Mouse (Mus musculus): ENCODE data around the gene Ak2. TPM values are rescaled to one million over a fixed set of nuclear protein-coding genes. Genes with fewer than 3 reads are reported as not detected.
A peak's percentile ranks its signal among the peaks of the same experiment; 100 is the strongest.

Gene Ak2
- 200 and 217 TPM in 2 replicates for polyA plus RNA-seq (2015; fragmentation: Nextera tagmentation; extraction: Ambion mirVana)

DNA sequence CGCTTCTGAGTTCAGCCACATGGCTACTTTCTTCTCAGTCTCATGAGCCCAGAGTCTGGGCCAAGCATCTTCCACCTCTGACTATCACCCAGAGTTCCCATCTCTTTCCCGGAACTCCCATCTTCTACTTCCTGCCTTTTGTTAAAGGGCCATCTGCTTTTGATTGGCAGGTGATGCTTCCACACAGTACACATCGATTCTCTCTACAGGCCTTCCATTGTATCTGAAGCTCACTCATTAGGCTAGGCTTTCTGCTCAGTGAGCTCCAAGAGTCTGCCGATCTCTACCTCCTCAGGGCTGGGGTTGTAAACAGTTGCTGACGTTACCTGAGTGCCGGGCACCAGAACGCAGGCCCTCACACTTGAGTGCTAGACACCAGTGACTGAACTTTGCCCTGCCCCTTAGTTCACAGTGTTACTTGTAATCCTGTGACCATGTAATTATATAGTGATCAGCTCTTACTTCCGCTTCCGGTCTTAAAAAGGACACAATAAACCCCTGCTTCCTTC is at the start of gene Ak2:
Ak2 (plus strand) TSS at position 459 of the 509 bp plus-strand sequence.
- ATAC-seq (ENCODE audit: insufficient read depth, low FRiP score, low read depth): no peak
- H3K4me2 ChIP-seq: peak within 1 kb of the TSS; percentile 27; the same call in 1 of the 2 replicates
- no peaks in the 10 kb centered on the region for H3K27me3 ChIP-seq (replicated peaks)
- 91% methylated on average over 9 of the region's 9 CpGs for WGBS
- H3K27ac ChIP-seq: no peak within 1 kb of the TSS
- no peak within 1 kb of the TSS for H3K9ac ChIP-seq
- no peak within 1 kb of the TSS for H3K4me3 ChIP-seq (replicated peaks)
- no peaks in the 10 kb centered on the region for H3K9me3 ChIP-seq
- H3K4me1 ChIP-seq: peaks cover 15% of the 10 kb centered on the region; the same call in 1 of the 2 replicates
- H3K36me3 ChIP-seq: no peaks in the 10 kb centered on the region

- H3K9ac ChIP-seq: no peak overlapping the region
- 58% methylated on average over 3 of the region's 3 CpGs for WGBS
- H3K9me3 ChIP-seq: no peaks in the 10 kb centered on the region
- no peak overlapping the region for H3K27ac ChIP-seq
- no peak overlapping the region for H3K4me2 ChIP-seq
- H3K27me3 ChIP-seq (replicated peaks): no peaks in the 10 kb centered on the region
- no peaks in the 10 kb centered on the region for H3K36me3 ChIP-seq
- ATAC-seq (ENCODE audit: insufficient read depth, low FRiP score, low read depth): no peak
- H3K4me3 ChIP-seq (replicated peaks): no peak overlapping the region
- no peaks in the 10 kb centered on the region for H3K4me1 ChIP-seq
Measured at GRCm38 (mm10) chr4:128942346-128942745, 49.4 kb upstream of the Ak2 start.

GRCm38 (mm10) chr4:128946736-128947135 is 45.0 kb upstream of the Ak2 start:
- Histone ChIP-seq H3K27me3 (replicated peaks) (no peaks in the 10 kb centered on the region), H3K36me3 (no peaks in the 10 kb centered on the region), H3K4me3 (replicated peaks) (no peak overlapping the region), H3K9me3 (no peaks in the 10 kb centered on the region), H3K4me1 (no peaks in the 10 kb centered on the region), H3K4me2 (no peak overlapping the region), H3K27ac (no peak overlapping the region), H3K9ac (no peak overlapping the region)
- WGBS: 82% methylated on average over 9 of the region's 9 CpGs
- ATAC-seq (ENCODE audit: insufficient read depth, low FRiP score, low read depth): no peak

- no peaks in the 10 kb centered on the region for H3K4me1 ChIP-seq
- no peaks in the 10 kb centered on the region for H3K9me3 ChIP-seq
- no peak for ATAC-seq (ENCODE audit: insufficient read depth, low FRiP score, low read depth)
- no peaks in the 10 kb centered on the region for H3K36me3 ChIP-seq
- H3K4me2 ChIP-seq: peak overlapping the region; percentile 34
- no peak overlapping the region for H3K4me3 ChIP-seq (replicated peaks)
- no peak overlapping the region for H3K9ac ChIP-seq
- no peaks in the 10 kb centered on the region for H3K27me3 ChIP-seq (replicated peaks)
- no peak overlapping the region for H3K27ac ChIP-seq
- WGBS: 13% methylated on average over 18 of the region's 18 CpGs
Measured at GRCm38 (mm10) chr4:128947326-128947933, 44.3 kb upstream of the Ak2 start.

- no peaks in the 10 kb centered on the region for H3K36me3 ChIP-seq
- WGBS: 41% methylated on average over 6 of the region's 6 CpGs
- no peak overlapping the region for H3K4me2 ChIP-seq
- H3K4me1 ChIP-seq: no peaks in the 10 kb centered on the region
- H3K27ac ChIP-seq: no peak overlapping the region
- H3K9ac ChIP-seq: no peak overlapping the region
- H3K4me3 ChIP-seq (replicated peaks): no peak overlapping the region
- H3K9me3 ChIP-seq: no peaks in the 10 kb centered on the region
- no peak for ATAC-seq (ENCODE audit: insufficient read depth, low FRiP score, low read depth)
- H3K27me3 ChIP-seq (replicated peaks): no peaks in the 10 kb centered on the region
Measured at GRCm38 (mm10) chr4:128948137-128948674, 43.6 kb upstream of the Ak2 start.

DNA sequence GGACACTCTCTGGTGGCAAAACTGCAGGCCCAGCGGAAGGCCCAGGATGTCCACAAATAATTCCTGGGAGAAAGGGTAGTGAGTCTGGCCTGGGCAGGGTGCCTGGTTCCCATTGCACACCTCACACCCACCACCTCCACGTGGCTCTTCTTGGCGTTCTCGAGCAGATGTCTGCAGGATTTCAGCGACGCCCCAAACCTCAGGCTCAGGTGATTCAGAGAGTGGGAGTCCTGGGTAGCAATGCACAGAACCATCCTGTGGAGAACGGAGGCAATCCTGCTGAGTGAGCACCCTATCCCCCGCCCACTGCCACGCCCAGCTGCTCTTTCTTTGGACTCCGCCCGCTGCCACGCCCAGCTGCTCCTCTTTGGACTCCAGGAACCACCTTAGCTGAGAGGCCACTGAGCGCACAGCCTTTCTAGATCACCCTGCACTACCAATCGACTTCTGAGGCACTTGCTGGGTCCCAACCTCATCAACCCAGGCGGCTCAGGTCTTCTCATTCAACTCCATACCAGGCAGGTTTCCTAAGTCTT is 42.2 kb upstream of the Ak2 start:
- Histone ChIP-seq H3K27ac (no peak overlapping the region), H3K27me3 (replicated peaks) (no peaks in the 10 kb centered on the region), H3K4me1 (no peaks in the 10 kb centered on the region), H3K9ac (no peak overlapping the region), H3K36me3 (no peaks in the 10 kb centered on the region), H3K4me3 (replicated peaks) (no peak overlapping the region), H3K9me3 (no peaks in the 10 kb centered on the region), H3K4me2 (no peak overlapping the region)
- no peak for ATAC-seq (ENCODE audit: insufficient read depth, low FRiP score, low read depth)
- 37% methylated on average over 15 of the region's 15 CpGs for WGBS

GRCm38 (mm10) chr4:128950461-128950860 is 41.3 kb upstream of the Ak2 start:
- Histone ChIP-seq H3K4me1 (no peaks in the 10 kb centered on the region), H3K9ac (no peak overlapping the region), H3K27me3 (replicated peaks) (no peaks in the 10 kb centered on the region), H3K36me3 (no peaks in the 10 kb centered on the region), H3K4me3 (replicated peaks) (no peak overlapping the region), H3K27ac (no peak overlapping the region), H3K9me3 (no peaks in the 10 kb centered on the region), H3K4me2 (no peak overlapping the region)
- ATAC-seq (ENCODE audit: insufficient read depth, low FRiP score, low read depth): no peak
- WGBS: 78% methylated on average over 5 of the region's 5 CpGs

DNA sequence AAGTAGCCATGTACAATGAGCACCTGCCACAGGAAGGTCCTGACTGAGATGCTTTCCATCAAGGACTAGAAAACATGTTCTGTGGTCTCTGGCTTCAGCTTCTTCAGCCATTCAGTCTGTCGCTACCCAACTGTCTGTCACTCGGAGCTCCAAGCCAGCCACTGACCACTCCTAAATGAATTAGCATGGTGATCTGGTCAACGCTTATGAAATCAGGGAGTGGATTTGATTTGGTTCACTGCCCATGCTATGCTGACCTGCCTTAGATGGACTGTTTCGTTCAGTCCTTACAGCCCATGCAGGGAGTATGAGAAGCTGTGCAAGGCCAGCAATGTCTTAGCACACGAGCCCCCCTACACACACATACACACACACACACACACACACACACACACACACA is 37.9 kb upstream of the Ak2 start:
- Histone ChIP-seq H3K9ac (no peak overlapping the region), H3K9me3 (no peaks in the 10 kb centered on the region), H3K36me3 (no peaks in the 10 kb centered on the region), H3K4me2 (no peak overlapping the region), H3K4me1 (peaks cover 6% of the 10 kb centered on the region; the same call in 1 of the 2 replicates), H3K4me3 (replicated peaks) (no peak overlapping the region), H3K27me3 (replicated peaks) (no peaks in the 10 kb centered on the region), H3K27ac (no peak overlapping the region)
- WGBS: 86% methylated on average over 5 of the region's 5 CpGs
- ATAC-seq (ENCODE audit: insufficient read depth, low FRiP score, low read depth): no peak

GRCm38 (mm10) chr4:128957155-128957911 is 34.4 kb upstream of the Ak2 start:
- peak overlapping the region; percentile 28; the same call in 1 of the 2 replicates for H3K27ac ChIP-seq
- H3K4me1 ChIP-seq: peaks cover 17% of the 10 kb centered on the region
- H3K9ac ChIP-seq: no peak overlapping the region
- H3K36me3 ChIP-seq: no peaks in the 10 kb centered on the region
- H3K9me3 ChIP-seq: no peaks in the 10 kb centered on the region
- H3K4me3 ChIP-seq (replicated peaks): no peak overlapping the region
- H3K4me2 ChIP-seq: no peak overlapping the region
- peak; percentile 52; the same call in 1 of the 2 replicates for ATAC-seq (ENCODE audit: insufficient read depth, low FRiP score, low read depth)
- H3K27me3 ChIP-seq (replicated peaks): no peaks in the 10 kb centered on the region
- WGBS: 38% methylated on average over 11 of the region's 11 CpGs

DNA sequence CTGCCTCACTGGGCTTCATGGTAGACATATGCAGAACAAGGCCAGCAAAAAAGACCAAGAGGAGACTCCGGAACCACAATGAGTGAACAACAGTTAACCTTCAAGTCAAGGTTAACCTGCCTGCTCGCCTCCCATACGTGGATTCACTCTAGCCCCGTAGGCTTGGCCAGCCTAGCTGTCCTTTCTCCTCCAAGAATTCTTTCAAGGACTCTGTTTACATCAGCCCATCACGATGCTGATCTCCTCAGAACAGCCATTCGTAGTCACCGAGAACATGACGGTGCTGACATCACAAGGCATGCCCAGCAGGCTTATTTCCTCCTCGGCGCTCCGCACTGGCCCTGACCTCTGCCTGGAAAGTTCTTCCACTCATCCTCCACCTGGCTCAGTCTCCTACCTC is 33.6 kb upstream of the Ak2 start:
- Histone ChIP-seq H3K9me3 (no peaks in the 10 kb centered on the region), H3K4me1 (peaks cover 21% of the 10 kb centered on the region), H3K4me2 (no peak overlapping the region), H3K9ac (no peak overlapping the region), H3K36me3 (no peaks in the 10 kb centered on the region), H3K27ac (peak overlapping the region; percentile 28; the same call in 1 of the 2 replicates), H3K27me3 (replicated peaks) (no peaks in the 10 kb centered on the region), H3K4me3 (replicated peaks) (no peak overlapping the region)
- no peak for ATAC-seq (ENCODE audit: insufficient read depth, low FRiP score, low read depth)
- WGBS: 75% methylated on average over 11 of the region's 11 CpGs

- Histone ChIP-seq H3K4me1 (peaks cover 22% of the 10 kb centered on the region), H3K36me3 (no peaks in the 10 kb centered on the region), H3K9ac (no peak overlapping the region), H3K27ac (no peak overlapping the region), H3K4me3 (replicated peaks) (no peak overlapping the region), H3K27me3 (replicated peaks) (no peaks in the 10 kb centered on the region), H3K9me3 (no peaks in the 10 kb centered on the region), H3K4me2 (no peak overlapping the region)
- 59% methylated on average over 8 of the region's 8 CpGs for WGBS
- no peak for ATAC-seq (ENCODE audit: insufficient read depth, low FRiP score, low read depth)
Measured at GRCm38 (mm10) chr4:128958849-128959248, 32.9 kb upstream of the Ak2 start.

GRCm38 (mm10) chr4:128959676-128960075 is 32.1 kb upstream of the Ak2 start:
- Histone ChIP-seq H3K4me1 (peaks cover 22% of the 10 kb centered on the region), H3K4me3 (replicated peaks) (no peak overlapping the region), H3K9me3 (no peaks in the 10 kb centered on the region), H3K36me3 (no peaks in the 10 kb centered on the region), H3K9ac (no peak overlapping the region), H3K27me3 (replicated peaks) (no peaks in the 10 kb centered on the region; the same call in 1 of the 2 replicates), H3K4me2 (no peak overlapping the region), H3K27ac (no peak overlapping the region)
- ATAC-seq (ENCODE audit: insufficient read depth, low FRiP score, low read depth): no peak
- WGBS: 83% methylated on average over 17 of the region's 17 CpGs
